Mouse (Mus musculus) forebrain, embryonic 11.5 days (tissue): Measurements from ENCODE around the gene Sh3gl2. TPM values are rescaled to one million over a fixed set of nuclear protein-coding genes. Genes with fewer than 3 reads are reported as not detected.

Experiments
- ATAC-seq: fragments of 200-750 bp; cut with Nextera tagmentation; replicated peaks from 2 replicates; pipeline ENCODE4 v1.8.0; 2017; ENCODE audit warnings: moderate TSS enrichment; ENCODE audit not compliant: low FRiP score
- DNase-seq: peaks from one replicate; pipeline ENCODE4 v3.0.0-alpha.2; 2017; ENCODE audit warnings: low spot score
- H3K27ac ChIP-seq: fragments of 300-500 bp; sonication (generic); 2 replicates; pipeline ENCODE4 v1.5.1; 2014; ENCODE audit warnings: low read depth, low read length
- H3K27me3 ChIP-seq: fragments of 300-500 bp; sonication (generic); 2 replicates; pipeline ENCODE4 v1.6.1; 2014; ENCODE audit warnings: mild to moderate bottlenecking, low read length, mixed read lengths; ENCODE audit not compliant: control insufficient read depth, insufficient read depth
- H3K36me3 ChIP-seq: fragments of 300-500 bp; sonication (generic); 2 replicates; pipeline ENCODE4 v1.6.1; 2014; ENCODE audit warnings: mild to moderate bottlenecking, low read length, moderate library complexity, mixed read lengths; ENCODE audit not compliant: control insufficient read depth, insufficient read depth
- H3K4me1 ChIP-seq: fragments of 300-500 bp; sonication (generic); replicated peaks from 2 replicates; pipeline ENCODE4 v1.6.1; 2014; ENCODE audit warnings: low read length, mixed read lengths; ENCODE audit not compliant: control insufficient read depth, insufficient read depth
- H3K4me2 ChIP-seq: fragments of 300-500 bp; sonication (generic); 2 replicates; pipeline ENCODE4 v1.6.1; 2014; ENCODE audit warnings: low read depth, mild to moderate bottlenecking, low read length, moderate library complexity, mixed read lengths; ENCODE audit not compliant: severe bottlenecking
- H3K4me3 ChIP-seq: fragments of 300-500 bp; sonication (generic); 2 replicates; pipeline ENCODE4 v1.5.1; 2014; ENCODE audit warnings: low read depth, low read length
- H3K9ac ChIP-seq: fragments of 300-500 bp; sonication (generic); 2 replicates; pipeline ENCODE4 v1.6.1; 2014; ENCODE audit warnings: low read length
- H3K9me3 ChIP-seq: fragments of 300-500 bp; sonication (generic); 2 replicates; pipeline ENCODE4 v1.6.1; 2016; ENCODE audit warnings: low read length, mixed read lengths; ENCODE audit not compliant: control insufficient read depth
- WGBS: fragments of 180-500 bp; shearing (Covaris S2); extraction: QIAGEN DNeasy Blood & Tissue Kit; methylation state at CpG from one replicate; pipeline ENCODE4 v1.1.7; 2014; 5-methylcytosine and 5-hydroxymethylcytosine counted together
- polyA plus RNA-seq: library from polyadenylated mRNA; unstranded; fragments of >200 nt; fragmentation: Nextera tagmentation; extraction: Ambion mirVana; gene quantifications from 2 replicates; pipeline ENCODE4 v1.2.1, GENCODE M21; 2014

The Sh3gl2 gene
- polyA plus RNA-seq, 1 experiment from 2014 or later: 8.3 TPM

GRCm38 (mm10) chr4:85222716-85223115 is 17.8 kb downstream of the Sh3gl2 start:
- Histone ChIP-seq H3K4me2 (no peak overlapping the region), H3K4me1 (no peaks in the 10 kb centered on the region), H3K27me3 (no peaks in the 10 kb centered on the region), H3K4me3 (no peak overlapping the region), H3K9ac (no peak overlapping the region), H3K9me3 (no peaks in the 10 kb centered on the region), H3K27ac (no peak overlapping the region), H3K36me3 (no peaks in the 10 kb centered on the region)
- DNase-seq (no peak), ATAC-seq (no peak)
- 76% methylated on average over 5 of the region's 5 CpGs for WGBS

GRCm38 (mm10) chr4:85226731-85227130 is 21.8 kb downstream of the Sh3gl2 start:
- WGBS: 83% methylated on average over 5 of the region's 5 CpGs
- Histone ChIP-seq H3K4me1 (no peaks in the 10 kb centered on the region), H3K4me3 (no peak overlapping the region), H3K36me3 (no peaks in the 10 kb centered on the region), H3K9ac (no peak overlapping the region), H3K9me3 (no peaks in the 10 kb centered on the region), H3K27me3 (no peaks in the 10 kb centered on the region), H3K4me2 (no peak overlapping the region), H3K27ac (no peak overlapping the region)
- ATAC-seq (no peak), DNase-seq (no peak)

DNA sequence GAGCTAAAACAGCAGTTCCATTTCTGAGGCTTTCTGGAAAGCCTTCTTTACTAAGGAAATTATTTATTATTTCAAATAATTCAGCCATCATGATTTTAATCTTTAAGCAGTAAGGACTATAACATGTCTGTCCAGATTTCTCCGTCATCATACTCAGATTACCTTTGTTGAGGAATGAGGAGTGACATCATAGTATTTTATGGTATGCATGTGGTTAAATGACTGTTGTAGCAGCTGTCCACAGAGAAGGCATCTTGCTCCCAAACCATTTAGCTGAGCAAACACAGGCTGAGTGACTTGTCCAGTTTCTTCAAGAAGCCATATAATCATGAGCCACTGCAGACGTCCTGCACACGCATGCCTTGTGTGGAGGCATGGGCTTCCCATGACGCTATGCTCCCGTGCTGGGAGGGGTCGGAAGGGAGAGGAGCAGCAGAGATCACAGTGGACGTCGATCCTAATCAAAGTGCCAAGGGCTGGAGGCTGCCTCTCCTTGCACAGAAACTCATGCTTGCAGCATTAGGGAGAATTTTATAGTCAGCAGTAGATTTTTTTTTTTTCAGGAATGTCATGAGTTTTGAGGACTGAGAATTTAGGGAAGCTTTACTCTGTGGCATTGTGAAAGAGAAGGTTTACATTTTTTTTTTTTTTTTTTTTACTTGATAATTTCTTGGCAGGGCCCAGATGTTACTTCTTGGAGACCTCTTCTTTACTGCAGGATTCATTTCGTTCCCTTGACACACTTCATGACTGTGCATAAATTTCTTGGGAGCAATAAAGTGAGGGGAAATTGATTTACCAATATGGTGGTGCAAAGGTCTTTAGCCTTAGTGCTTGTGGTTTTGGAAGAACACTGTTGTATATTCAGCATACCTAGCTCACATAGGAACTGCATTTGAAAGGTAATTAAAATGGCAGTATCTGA is 23.0 kb downstream of the Sh3gl2 start:
- H3K27ac ChIP-seq: no peak overlapping the region
- no peak overlapping the region for H3K4me2 ChIP-seq
- no peaks in the 10 kb centered on the region for H3K9me3 ChIP-seq
- H3K4me1 ChIP-seq: no peaks in the 10 kb centered on the region
- no peak overlapping the region for H3K4me3 ChIP-seq
- no peaks in the 10 kb centered on the region for H3K36me3 ChIP-seq
- H3K9ac ChIP-seq: no peak overlapping the region
- 80% methylated on average over 9 of the region's 9 CpGs for WGBS
- H3K27me3 ChIP-seq: no peaks in the 10 kb centered on the region
- no peak for ATAC-seq
- DNase-seq: no peak

DNA sequence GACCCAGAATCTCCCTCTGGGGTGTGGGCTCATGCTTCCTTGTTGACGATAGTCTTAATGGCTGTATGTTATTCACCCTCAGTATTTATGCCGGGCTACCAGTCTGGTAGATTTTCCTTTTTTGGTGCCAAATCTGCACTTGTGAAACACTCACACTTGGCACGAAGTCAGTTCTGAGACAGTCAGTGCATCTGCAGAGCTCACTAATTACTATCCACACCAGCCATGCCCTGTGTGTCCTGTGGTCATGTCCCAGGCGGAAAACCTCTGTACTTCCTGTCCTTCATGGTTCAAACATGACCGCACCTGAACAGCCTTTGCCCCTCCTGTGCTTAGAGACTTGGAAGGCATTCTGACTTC is 23.6 kb downstream of the Sh3gl2 start:
- Histone ChIP-seq H3K27me3 (no peaks in the 10 kb centered on the region), H3K9ac (no peak overlapping the region), H3K4me3 (no peak overlapping the region), H3K9me3 (no peaks in the 10 kb centered on the region), H3K4me1 (no peaks in the 10 kb centered on the region), H3K27ac (no peak overlapping the region), H3K36me3 (no peaks in the 10 kb centered on the region), H3K4me2 (no peak overlapping the region)
- DNase-seq (no peak), ATAC-seq (no peak)
- WGBS: 94% methylated on average over 5 of the region's 5 CpGs

DNA sequence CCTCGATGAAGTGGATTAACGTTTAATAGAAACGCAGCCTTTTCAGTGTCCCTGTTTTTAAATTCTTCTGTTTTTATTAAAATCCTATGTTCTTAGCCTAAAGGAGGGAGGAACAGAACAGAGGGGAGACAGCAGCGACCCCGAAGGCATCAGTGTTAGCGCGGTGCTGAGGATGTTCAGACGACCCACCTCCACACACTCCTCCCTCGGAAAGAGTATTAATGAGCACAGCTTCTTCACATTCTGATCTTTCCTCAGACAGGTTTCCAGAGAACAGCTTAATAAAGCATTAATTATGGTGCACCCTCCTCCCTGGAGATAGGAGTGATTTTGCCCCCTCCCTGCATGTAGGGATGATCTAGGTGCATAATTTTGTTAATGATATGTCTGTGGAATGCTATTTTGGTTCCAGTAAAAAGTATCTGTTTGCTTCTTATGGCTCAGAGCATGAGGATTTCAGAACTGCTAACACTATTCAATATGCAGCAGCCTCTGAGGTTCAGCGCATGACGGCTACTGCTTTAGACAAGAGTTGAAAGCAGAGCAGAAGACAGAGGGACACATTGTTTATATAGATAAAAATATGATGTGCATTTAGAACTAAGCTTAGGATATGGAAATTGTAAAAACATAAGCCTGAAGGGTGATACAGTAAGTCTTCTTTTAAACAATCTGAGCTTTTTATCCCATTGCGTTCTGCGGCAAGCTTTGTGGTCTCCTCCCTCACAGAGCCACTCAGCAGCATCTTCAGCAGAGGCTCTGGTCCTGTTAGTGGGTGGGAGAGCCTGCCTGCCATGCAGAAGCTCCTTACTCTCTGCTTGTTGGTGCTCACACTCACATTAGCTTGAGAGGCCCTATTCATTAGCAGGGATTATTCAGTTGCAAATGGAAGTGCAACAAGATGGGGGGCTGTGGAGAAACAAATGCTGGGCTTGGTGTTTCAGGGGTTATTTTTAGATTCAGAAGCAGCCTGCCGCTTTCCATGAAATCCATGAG is 27.8 kb downstream of the Sh3gl2 start:
- Histone ChIP-seq H3K4me2 (no peak overlapping the region), H3K9ac (no peak overlapping the region), H3K4me3 (no peak overlapping the region), H3K27me3 (no peaks in the 10 kb centered on the region), H3K36me3 (no peaks in the 10 kb centered on the region), H3K4me1 (no peaks in the 10 kb centered on the region), H3K9me3 (no peaks in the 10 kb centered on the region), H3K27ac (no peak overlapping the region)
- no peak for ATAC-seq
- WGBS: 62% methylated on average over 14 of the region's 14 CpGs
- no peak for DNase-seq

DNA sequence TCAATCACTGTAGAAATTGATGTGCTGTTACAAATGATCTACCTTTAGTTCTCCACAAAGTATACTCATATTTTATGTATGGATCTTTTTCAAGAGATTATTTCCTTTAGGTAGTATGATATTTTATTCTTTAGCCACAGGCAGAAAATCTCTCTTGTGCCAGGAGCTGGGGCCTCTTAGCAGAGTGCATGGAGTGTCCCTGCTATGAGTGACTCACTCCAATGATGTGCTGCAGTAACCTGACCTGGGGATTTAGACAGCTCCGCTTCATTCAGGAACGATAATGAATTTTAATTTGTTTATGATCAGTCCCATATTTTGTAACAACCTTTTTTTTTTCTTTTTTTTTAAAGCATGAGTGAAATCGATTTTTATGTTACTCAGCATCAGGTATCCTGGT is 36.7 kb downstream of the Sh3gl2 start:
- Histone ChIP-seq H3K4me2 (no peak overlapping the region), H3K9ac (no peak overlapping the region), H3K9me3 (no peaks in the 10 kb centered on the region), H3K36me3 (no peaks in the 10 kb centered on the region), H3K4me1 (no peaks in the 10 kb centered on the region), H3K27me3 (no peaks in the 10 kb centered on the region), H3K27ac (no peak overlapping the region), H3K4me3 (no peak overlapping the region)
- 93% methylated on average over 3 of the region's 3 CpGs for WGBS
- DNase-seq: no peak
- ATAC-seq: no peak

DNA sequence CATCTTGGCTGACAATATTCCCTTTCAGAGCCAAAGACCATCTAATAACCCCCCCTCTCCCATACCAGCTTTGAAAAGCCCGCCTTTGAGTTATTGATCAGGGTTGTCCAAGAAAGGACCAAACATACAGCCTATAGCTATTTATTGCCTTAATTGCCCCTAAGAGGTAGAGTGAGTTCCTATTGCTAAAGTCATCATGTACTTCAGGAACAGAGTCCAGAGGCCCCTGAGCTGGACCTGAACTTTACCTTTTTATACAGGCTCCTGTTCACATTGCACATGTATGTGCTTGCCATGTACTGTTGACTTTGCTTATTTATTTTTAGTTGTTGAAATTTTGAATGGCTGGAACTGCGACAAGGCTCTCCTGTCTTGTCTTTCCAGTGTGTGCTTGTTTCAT is 37.6 kb downstream of the Sh3gl2 start:
- 96% methylated on average over 2 of the region's 2 CpGs for WGBS

GRCm38 (mm10) chr4:85248673-85249072 is 43.7 kb downstream of the Sh3gl2 start:
- ATAC-seq: no peak
- Histone ChIP-seq H3K27me3 (no peaks in the 10 kb centered on the region; the same call in 1 of the 2 replicates), H3K9ac (no peak overlapping the region), H3K9me3 (no peaks in the 10 kb centered on the region), H3K27ac (no peak overlapping the region), H3K36me3 (no peaks in the 10 kb centered on the region), H3K4me3 (no peak overlapping the region), H3K4me2 (no peak overlapping the region), H3K4me1 (0 out of 2 replicates have a peak, but pooled peaks cover 3% of the 10 kb centered on the region)
- WGBS: 92% methylated on average over 3 of the region's 3 CpGs
- no peak for DNase-seq

More for the DNA sequence above, 37.6 kb downstream of the Sh3gl2 start:
- ATAC-seq (no peak), DNase-seq (no peak)
- Histone ChIP-seq H3K27ac (no peak overlapping the region), H3K4me2 (no peak overlapping the region), H3K27me3 (no peaks in the 10 kb centered on the region), H3K9me3 (no peaks in the 10 kb centered on the region), H3K4me3 (no peak overlapping the region), H3K4me1 (no peaks in the 10 kb centered on the region), H3K9ac (no peak overlapping the region), H3K36me3 (no peaks in the 10 kb centered on the region)
